Mouse (Mus musculus) liver, embryonic 14.5 days (tissue): Measurements from ENCODE around the gene Rab3gap2.

Experiments used
- CTCF ChIP-seq: IDR thresholded peaks from 2 replicates; pipeline ENCODE4 v1.5.1; 2016; ENCODE audit warnings: antibody characterized with exemption, low read depth, control low read depth
- EP300 ChIP-seq: IDR thresholded peaks from 2 replicates; pipeline ENCODE4 v1.6.1; 2016; ENCODE audit warnings: antibody characterized with exemption, low read depth

- TF ChIP-seq CTCF (no peak; the same call in 1 of the 2 replicates), EP300 (no peak)
Measured at GRCm38 (mm10) chr1:185328721-185329610, 125.0 kb downstream of the Rab3gap2 start, which contains the start of gene Iars2.
